Mouse (Mus musculus) heart, postnatal 0 days (tissue): ENCODE results near the gene Espl1.

Experiments used
- CTCF ChIP-seq: IDR thresholded peaks from 2 replicates; pipeline ENCODE4 v1.5.1; 2016; ENCODE audit warnings: antibody characterized with exemption, control low read depth, low read depth
- EP300 ChIP-seq: IDR thresholded peaks from 2 replicates; pipeline ENCODE4 v1.6.1; 2016; ENCODE audit warnings: antibody characterized with exemption, low read depth

- no peak for TF ChIP-seq EP300
- TF ChIP-seq CTCF: no peak
Observed at GRCm38 (mm10) chr15:102366733-102367344, 70.8 kb downstream of the Espl1 start, which contains the start of gene Sp7.
